Mouse (Mus musculus) bone marrow macrophage, adult 2 months (primary cell): Measurements from ENCODE around the gene Mphosph6. TPM values are rescaled to one million over a fixed set of nuclear protein-coding genes. Genes with fewer than 3 reads are reported as not detected.
A peak's percentile ranks its signal among the peaks of the same experiment; 100 is the strongest.

ENCODE experiments used
- H3K27ac ChIP-seq: 2 replicates; pipeline ENCODE4 v1.5.1; 2012; ENCODE audit warnings: low read depth, low read length; ENCODE audit not compliant: insufficient read depth
- H3K4me1 ChIP-seq: 2 replicates; pipeline ENCODE4 v1.6.1; 2012; ENCODE audit warnings: low read length; ENCODE audit not compliant: control insufficient read depth, insufficient read depth
- H3K4me3 ChIP-seq: 2 replicates; pipeline ENCODE4 v1.5.1; 2012; ENCODE audit warnings: mild to moderate bottlenecking, low read length, moderate library complexity; ENCODE audit not compliant: insufficient read depth
- CTCF ChIP-seq: IDR thresholded peaks from 2 replicates; pipeline ENCODE4 v1.5.1; 2012; ENCODE audit warnings: low read depth, mild to moderate bottlenecking, low read length, moderate library complexity
- POLR2A ChIP-seq: IDR thresholded peaks from 2 replicates; pipeline ENCODE4 v1.6.1; 2012; ENCODE audit warnings: mild to moderate bottlenecking, low read depth, low read length, borderline replicate concordance
- polyA plus RNA-seq: library from polyadenylated mRNA; stranded (reverse); fragments of >200 nt; gene quantifications from 2 replicates; pipeline ENCODE4 v1.2.4, GENCODE M21; 2012; ENCODE audit not compliant: missing spikeins, insufficient read depth, insufficient read length

Mphosph6 gene
- polyA plus RNA-seq, 1 experiment, result 20.1 TPM

- H3K4me3 ChIP-seq, result no peak overlapping the region
- H3K4me1 ChIP-seq, result no peaks in the 10 kb centered on the region
- no peak overlapping the region for H3K27ac ChIP-seq
- TF ChIP-seq POLR2A, result no peak
- peak; percentile 88 for TF ChIP-seq CTCF
Observed at GRCm38 (mm10) chr8:117772126-117772525, 29.6 kb downstream of the Mphosph6 start.

GRCm38 (mm10) chr8:117771115-117771836 is 30.5 kb downstream of the Mphosph6 start:
- no peak for TF ChIP-seq POLR2A
- no peak for TF ChIP-seq CTCF
- H3K4me3 ChIP-seq, result no peak overlapping the region
- no peak overlapping the region for H3K27ac ChIP-seq
- H3K4me1 ChIP-seq, result no peaks in the 10 kb centered on the region

- Histone ChIP-seq H3K27ac (no peak overlapping the region), H3K4me1 (no peaks in the 10 kb centered on the region), H3K4me3 (no peak overlapping the region)
- no peak for TF ChIP-seq POLR2A
Observed at GRCm38 (mm10) chr8:117768971-117769370, 32.8 kb downstream of the Mphosph6 start.

GRCm38 (mm10) chr8:117765947-117766346 is 35.8 kb downstream of the Mphosph6 start:
- TF ChIP-seq POLR2A (no peak), CTCF (no peak)
- H3K27ac ChIP-seq, result no peak overlapping the region
- no peak overlapping the region for H3K4me3 ChIP-seq
- H3K4me1 ChIP-seq, result no peaks in the 10 kb centered on the region

- TF ChIP-seq CTCF (no peak), POLR2A (no peak)
- Histone ChIP-seq H3K4me1 (no peaks in the 10 kb centered on the region), H3K4me3 (no peak overlapping the region), H3K27ac (no peak overlapping the region)
Observed at GRCm38 (mm10) chr8:117764625-117765024, 37.1 kb downstream of the Mphosph6 start.

- TF ChIP-seq CTCF, result no peak
- no peak for TF ChIP-seq POLR2A
- no peak overlapping the region for H3K4me3 ChIP-seq
- no peaks in the 10 kb centered on the region for H3K4me1 ChIP-seq
- no peak overlapping the region for H3K27ac ChIP-seq
Observed at GRCm38 (mm10) chr8:117762776-117763175, 39.0 kb downstream of the Mphosph6 start.

- TF ChIP-seq CTCF (no peak), POLR2A (no peak)
- Histone ChIP-seq H3K27ac (no peak overlapping the region), H3K4me1 (no peaks in the 10 kb centered on the region), H3K4me3 (no peak overlapping the region)
Observed at GRCm38 (mm10) chr8:117757900-117758299, 43.8 kb downstream of the Mphosph6 start.

GRCm38 (mm10) chr8:117749436-117749835 is 52.3 kb downstream of the Mphosph6 start:
- Histone ChIP-seq H3K4me3 (no peak overlapping the region), H3K4me1 (no peaks in the 10 kb centered on the region), H3K27ac (no peak overlapping the region)
- TF ChIP-seq POLR2A, result no peak
- no peak for TF ChIP-seq CTCF

- Histone ChIP-seq H3K4me3 (no peak overlapping the region), H3K27ac (no peak overlapping the region)
Observed at GRCm38 (mm10) chr8:117747886-117748730, 53.6 kb downstream of the Mphosph6 start.

GRCm38 (mm10) chr8:117747428-117747827 is 54.3 kb downstream of the Mphosph6 start:
- Histone ChIP-seq H3K4me1 (no peaks in the 10 kb centered on the region), H3K27ac (no peak overlapping the region), H3K4me3 (no peak overlapping the region)
- TF ChIP-seq CTCF (no peak), POLR2A (no peak)

More at GRCm38 (mm10) chr8:117747886-117748730, 53.6 kb downstream of the Mphosph6 start:
- TF ChIP-seq CTCF (no peak), POLR2A (no peak)
- no peaks in the 10 kb centered on the region for H3K4me1 ChIP-seq
